Mouse (Mus musculus) megakaryocyte, embryonic 14.5 days (primary cell): ENCODE data around the gene Il1f5.

Experiments
- FLI1 ChIP-seq: IDR thresholded peaks from 2 replicates; pipeline ENCODE4 v1.6.1; 2012; ENCODE audit warnings: low read length, inconsistent platforms, mixed read lengths
- GATA1 ChIP-seq: IDR thresholded peaks from 3 replicates; pipeline ENCODE4 v1.6.1; 2012; ENCODE audit warnings: mixed read lengths, low read length, inconsistent platforms, borderline replicate concordance

DNA sequence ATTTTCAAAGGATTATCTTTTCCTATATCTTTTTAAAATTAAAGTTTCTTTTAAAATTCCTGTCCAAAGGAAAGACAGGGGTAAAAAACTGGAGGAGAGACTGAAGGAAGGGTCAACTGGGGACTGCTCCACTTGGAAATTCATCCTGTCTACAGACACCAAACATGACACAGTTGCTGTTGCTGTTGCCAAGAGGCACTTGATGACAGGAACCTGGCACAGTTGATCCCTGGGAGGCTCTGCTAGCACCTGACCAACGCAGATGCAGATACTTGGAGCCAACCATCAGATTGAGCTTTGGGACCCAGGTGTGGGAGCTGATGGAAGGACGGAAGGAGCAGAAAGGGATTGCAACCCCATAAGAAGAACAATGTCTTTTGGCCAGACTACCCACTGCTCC, 49.6 kb upstream of the Il1f5 start:
- no peak for TF ChIP-seq GATA1
- no peak for TF ChIP-seq FLI1
